Mouse (Mus musculus): ENCODE results near the gene 2810004N23Rik.

DNA sequence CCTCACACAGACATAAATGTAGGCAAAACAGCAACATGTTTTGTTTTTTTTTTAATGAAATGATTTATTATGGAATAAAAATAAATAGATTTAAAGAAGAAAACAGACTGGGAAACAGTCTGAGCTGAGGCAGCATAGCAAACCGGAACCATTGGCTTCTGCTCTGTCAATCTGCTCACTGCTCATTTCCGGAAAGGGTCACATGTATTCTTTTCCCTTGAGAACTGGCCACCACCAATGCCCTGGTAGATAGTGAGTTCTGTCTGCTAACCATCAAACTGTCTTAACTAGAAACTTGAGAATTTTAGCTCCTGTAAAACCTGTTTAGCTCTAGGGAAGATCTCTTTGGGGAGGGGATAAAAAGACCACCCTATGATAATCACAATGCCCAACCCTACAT lies 26.0 kb downstream of the 2810004N23Rik start:
- TF ChIP-seq POLR2A (IDR thresholded peaks at IDR 0.05; ENCODE audit: borderline replicate concordance, control insufficient read depth, low read depth, low read length) (no peak), CTCF (IDR thresholded peaks at IDR 0.05; ENCODE audit: control insufficient read depth, insufficient read depth, low read length) (no peak)

All from bone marrow, adult 2 months (tissue).